Mouse (Mus musculus) liver, embryonic 14.5 days (tissue): Measurements from ENCODE around the gene Tep1.

Experiments used
- CTCF ChIP-seq: IDR thresholded peaks from 2 replicates; pipeline ENCODE4 v1.5.1; 2016; ENCODE audit warnings: antibody characterized with exemption, low read depth, control low read depth
- EP300 ChIP-seq: IDR thresholded peaks from 2 replicates; pipeline ENCODE4 v1.6.1; 2016; ENCODE audit warnings: antibody characterized with exemption, low read depth

GRCm38 (mm10) chr14:50795261-50795935 is 75.0 kb downstream of the Tep1 start:
- TF ChIP-seq CTCF: no peak
- no peak for TF ChIP-seq EP300
